31 mouse cellular contexts compared by ENCODE assay signal in genomic region chr15:5946650-5947049, GRCm38 (mm10).
"Had no signal": no experiment of that assay in that cellular context is flagged by ENCODE, and none has a peak within 500 bp of the region (broad histone marks: within the 10 kb centered on the region; RNA-seq: fewer than 3 reads in every experiment).

No protein-coding gene starts in this region.

- ATAC-seq: hindbrain, embryonic 16.5 days; hindbrain, postnatal 0 days; inflammation-experienced regulatory T-cells, adult 6 months; intestine, embryonic 15.5 days; intestine, embryonic 16.5 days; intestine, postnatal 0 days had no signal

- H3K36me3 ChIP-seq: heart, embryonic 10.5 days; heart, embryonic 12.5 days; heart, embryonic 13.5 days; heart, embryonic 15.5 days; hindbrain, embryonic 10.5 days; hindbrain, embryonic 12.5 days; hindbrain, embryonic 13.5 days; hindbrain, embryonic 15.5 days; intestine, embryonic 15.5 days had no signal

- H3K4me3 ChIP-seq: heart, embryonic 10.5 days; heart, embryonic 12.5 days; heart, embryonic 13.5 days; heart, embryonic 15.5 days; hindbrain, embryonic 10.5 days; hindbrain, embryonic 12.5 days; hindbrain, embryonic 13.5 days; hindbrain, embryonic 15.5 days; intestine, embryonic 15.5 days; layer of hippocampus, adult 2 months; left cerebral cortex, adult 2 months had no signal

- H3K4me1 ChIP-seq: heart, embryonic 10.5 days; heart, embryonic 12.5 days; heart, embryonic 15.5 days; hindbrain, embryonic 10.5 days; hindbrain, embryonic 12.5 days; hindbrain, embryonic 13.5 days; hindbrain, embryonic 15.5 days; intestine, embryonic 15.5 days had no signal

- DNase-seq: heart, postnatal 10 days; heart, postnatal 14 days; heart, postnatal 36 days; heart, postnatal 4 days; kidney, adult 8-10 months; kidney, adult 9 months; kidney, postnatal 10 days; kidney, postnatal 14 days; kidney, postnatal 25 days; kidney, postnatal 36 days; kidney, postnatal 4 days; layer of hippocampus, adult 9-11 months; layer of hippocampus, postnatal 36 days had no signal

- H3K4me2 ChIP-seq: heart, embryonic 11.5 days; heart, embryonic 12.5 days; heart, embryonic 13.5 days; heart, embryonic 15.5 days; hindbrain, embryonic 12.5 days; hindbrain, embryonic 13.5 days; hindbrain, embryonic 14.5 days; hindbrain, embryonic 15.5 days; intestine, embryonic 15.5 days had no signal

- H3K9me3 ChIP-seq: heart, embryonic 10.5 days; heart, embryonic 12.5 days; heart, embryonic 13.5 days; heart, embryonic 15.5 days; hindbrain, embryonic 10.5 days; hindbrain, embryonic 12.5 days; hindbrain, embryonic 13.5 days; hindbrain, embryonic 15.5 days; intestine, embryonic 15.5 days had no signal

- H3K27me3 ChIP-seq: heart, embryonic 12.5 days; heart, embryonic 13.5 days; heart, embryonic 15.5 days; hindbrain, embryonic 12.5 days; hindbrain, embryonic 13.5 days; hindbrain, embryonic 15.5 days; intestine, embryonic 15.5 days had no signal

- H3K9ac ChIP-seq: heart, embryonic 12.5 days; heart, embryonic 13.5 days; heart, embryonic 15.5 days; hindbrain, embryonic 12.5 days; hindbrain, embryonic 13.5 days; hindbrain, embryonic 14.5 days; hindbrain, embryonic 15.5 days; intestine, embryonic 15.5 days had no signal

- H3K27ac ChIP-seq: heart, embryonic 10.5 days; heart, embryonic 13.5 days; heart, embryonic 15.5 days; hindbrain, embryonic 10.5 days; hindbrain, embryonic 12.5 days; hindbrain, embryonic 13.5 days; hindbrain, embryonic 14.5 days; hindbrain, embryonic 15.5 days; hindbrain, postnatal 0 days; intestine, embryonic 15.5 days; layer of hippocampus, adult 2 months; left cerebral cortex, adult 2 months had no signal
